Mouse (Mus musculus): ENCODE measurements around the gene Fry. TPM values are rescaled to one million over a fixed set of nuclear protein-coding genes. Genes with fewer than 3 reads are reported as not detected.
A peak's percentile ranks its signal among the peaks of the same experiment; 100 is the strongest.

The Fry gene
- polyA plus RNA-seq, 1 experiment = 78.6 TPM

- TF ChIP-seq CTCF (IDR thresholded peaks at IDR 0.05; ENCODE audit: extremely low read depth, insufficient read depth, low read length) (peak; percentile 33), POLR2A (IDR thresholded peaks at IDR 0.05; ENCODE audit: extremely low read depth, insufficient read depth, low read length) (no peak)
- no peak overlapping the region for H3K4me3 ChIP-seq (ENCODE audit: insufficient read depth, low read length)
These were observed 171.2 kb downstream of the Fry start for GRCm38 (mm10) chr5:150289611-150290010.

DNA sequence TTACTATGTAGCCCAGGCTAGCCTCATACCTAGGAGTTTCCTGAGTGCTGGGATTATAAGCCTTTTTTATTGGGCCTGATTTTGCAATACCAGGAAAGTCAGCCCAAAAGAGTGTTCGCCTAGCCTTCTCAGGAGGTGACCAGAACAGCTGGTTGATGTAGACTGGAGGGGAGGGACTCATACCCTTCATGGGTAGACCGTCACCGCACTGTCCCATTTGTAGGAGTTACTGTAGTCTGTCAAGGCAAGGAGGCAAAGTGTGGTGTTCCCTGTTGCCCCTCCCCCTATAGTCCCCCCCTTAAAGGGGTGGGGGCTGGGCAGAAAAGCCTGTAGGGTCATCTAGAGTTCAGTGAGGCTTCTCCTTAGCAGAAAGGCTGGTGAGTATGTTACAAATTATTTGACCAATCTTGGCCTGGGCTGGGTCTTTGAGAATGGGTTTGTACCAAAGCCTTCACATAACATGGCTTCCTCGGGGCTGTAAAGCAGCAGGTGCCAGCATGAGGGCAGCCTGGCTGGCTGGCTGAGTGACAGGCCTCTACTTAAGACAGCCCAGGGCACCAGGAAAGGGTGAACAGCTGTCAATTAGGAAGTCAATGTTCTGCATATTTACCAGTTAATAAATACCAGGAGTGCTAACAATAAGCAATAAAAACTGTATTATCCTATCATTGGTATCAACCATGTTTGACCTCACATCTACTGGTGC is 172.2 kb downstream of the Fry start:
- no peak for TF ChIP-seq CTCF (IDR thresholded peaks at IDR 0.05; ENCODE audit: extremely low read depth, insufficient read depth, low read length)
- no peak for TF ChIP-seq POLR2A (IDR thresholded peaks at IDR 0.05; ENCODE audit: extremely low read depth, insufficient read depth, low read length)
- Histone ChIP-seq H3K4me3 (ENCODE audit: insufficient read depth, low read length) (no peak overlapping the region), H3K4me1 (ENCODE audit: control insufficient read depth, insufficient read depth, low read length) (peaks cover 10% of the 10 kb centered on the region), H3K27ac (ENCODE audit: insufficient read depth, low read length) (no peak overlapping the region)

More at GRCm38 (mm10) chr5:150289611-150290010, 171.2 kb downstream of the Fry start:
- Histone ChIP-seq H3K4me1 (ENCODE audit: control insufficient read depth, insufficient read depth, low read length) (peaks cover 10% of the 10 kb centered on the region), H3K27ac (ENCODE audit: insufficient read depth, low read length) (no peak overlapping the region)

DNA sequence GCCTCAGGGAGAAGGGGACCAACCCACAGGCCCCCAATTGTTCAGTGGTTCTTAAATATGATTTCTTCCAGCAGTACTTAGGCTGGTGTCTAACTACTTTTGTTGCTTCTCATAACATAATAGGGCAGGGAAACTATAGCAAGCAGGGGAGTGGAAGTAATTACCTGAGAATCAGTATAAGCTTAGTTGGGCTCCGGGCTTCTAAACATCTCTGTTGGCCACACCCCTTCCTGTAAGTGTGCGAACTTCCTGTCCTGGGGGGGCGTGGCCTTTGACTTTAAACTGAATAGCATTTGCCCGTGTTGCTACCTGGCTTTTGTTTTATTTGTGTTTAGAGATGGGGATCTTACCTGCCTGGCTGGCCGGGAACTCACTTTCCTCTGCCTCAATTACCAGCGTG is 172.8 kb downstream of the Fry start:
- TF ChIP-seq POLR2A (IDR thresholded peaks at IDR 0.05; ENCODE audit: extremely low read depth, insufficient read depth, low read length) = no peak
- TF ChIP-seq CTCF (IDR thresholded peaks at IDR 0.05; ENCODE audit: extremely low read depth, insufficient read depth, low read length) = no peak
- no peak overlapping the region for H3K27ac ChIP-seq (ENCODE audit: insufficient read depth, low read length)

DNA sequence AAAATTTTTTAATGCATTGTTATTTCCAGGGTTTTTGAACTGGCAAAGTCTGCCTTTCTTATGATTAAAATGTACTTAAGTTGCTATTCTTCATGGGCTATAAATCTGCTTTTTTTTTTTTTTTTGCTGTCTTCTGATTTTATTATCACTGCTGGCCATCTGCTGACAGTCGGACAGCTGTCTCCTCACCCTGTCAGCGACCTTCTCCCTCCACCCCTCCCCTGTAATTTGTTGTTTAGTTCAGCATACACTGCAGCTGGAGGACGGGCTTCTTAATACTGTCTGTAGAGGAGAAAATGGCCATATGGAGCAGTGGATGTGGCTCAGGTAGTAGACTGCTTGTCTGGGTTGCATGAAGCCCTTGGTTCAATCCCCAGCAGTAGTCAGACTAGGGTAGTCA is 173.7 kb downstream of the Fry start:
- H3K4me1 ChIP-seq (ENCODE audit: control insufficient read depth, insufficient read depth, low read length) = peaks cover 9% of the 10 kb centered on the region
- no peak overlapping the region for H3K27ac ChIP-seq (ENCODE audit: insufficient read depth, low read length)
- no peak for TF ChIP-seq CTCF (IDR thresholded peaks at IDR 0.05; ENCODE audit: extremely low read depth, insufficient read depth, low read length)
- no peak for TF ChIP-seq POLR2A (IDR thresholded peaks at IDR 0.05; ENCODE audit: extremely low read depth, insufficient read depth, low read length)
- H3K4me3 ChIP-seq (ENCODE audit: insufficient read depth, low read length) = no peak overlapping the region

More for the DNA sequence above, 172.8 kb downstream of the Fry start:
- Histone ChIP-seq H3K4me3 (ENCODE audit: insufficient read depth, low read length) (no peak overlapping the region), H3K4me1 (ENCODE audit: control insufficient read depth, insufficient read depth, low read length) (peaks cover 10% of the 10 kb centered on the region)

DNA sequence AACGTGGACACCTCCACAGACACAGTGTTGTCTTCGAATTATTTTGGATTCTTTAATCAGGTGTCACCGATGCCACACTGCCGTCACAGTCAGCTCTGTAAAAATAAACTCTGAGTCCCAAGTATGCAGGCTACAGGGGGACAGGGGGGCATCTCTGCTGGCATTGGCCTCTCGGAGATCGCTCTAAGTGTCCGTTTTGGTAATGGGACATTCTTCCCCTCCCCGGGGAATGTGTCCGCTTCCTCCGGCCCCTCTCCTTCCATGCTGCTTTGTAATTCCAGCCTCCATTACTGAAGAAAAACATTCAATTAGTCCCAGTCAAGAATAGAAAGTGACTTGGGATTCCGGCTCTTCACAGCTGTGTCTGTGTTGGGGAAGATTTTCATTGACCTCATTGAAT is 175.9 kb downstream of the Fry start:
- Histone ChIP-seq H3K4me3 (ENCODE audit: insufficient read depth, low read length) (no peak overlapping the region), H3K27ac (ENCODE audit: insufficient read depth, low read length) (no peak overlapping the region), H3K4me1 (ENCODE audit: control insufficient read depth, insufficient read depth, low read length) (peaks cover 9% of the 10 kb centered on the region)
- TF ChIP-seq CTCF (IDR thresholded peaks at IDR 0.05; ENCODE audit: extremely low read depth, insufficient read depth, low read length) (no peak), POLR2A (IDR thresholded peaks at IDR 0.05; ENCODE audit: extremely low read depth, insufficient read depth, low read length) (no peak)

GRCm38 (mm10) chr5:150295096-150295495 is 176.7 kb downstream of the Fry start:
- Histone ChIP-seq H3K27ac (ENCODE audit: insufficient read depth, low read length) (no peak overlapping the region), H3K4me1 (ENCODE audit: control insufficient read depth, insufficient read depth, low read length) (peaks cover 10% of the 10 kb centered on the region), H3K4me3 (ENCODE audit: insufficient read depth, low read length) (no peak overlapping the region)
- TF ChIP-seq POLR2A (IDR thresholded peaks at IDR 0.05; ENCODE audit: extremely low read depth, insufficient read depth, low read length) (no peak), CTCF (IDR thresholded peaks at IDR 0.05; ENCODE audit: extremely low read depth, insufficient read depth, low read length) (no peak)

DNA sequence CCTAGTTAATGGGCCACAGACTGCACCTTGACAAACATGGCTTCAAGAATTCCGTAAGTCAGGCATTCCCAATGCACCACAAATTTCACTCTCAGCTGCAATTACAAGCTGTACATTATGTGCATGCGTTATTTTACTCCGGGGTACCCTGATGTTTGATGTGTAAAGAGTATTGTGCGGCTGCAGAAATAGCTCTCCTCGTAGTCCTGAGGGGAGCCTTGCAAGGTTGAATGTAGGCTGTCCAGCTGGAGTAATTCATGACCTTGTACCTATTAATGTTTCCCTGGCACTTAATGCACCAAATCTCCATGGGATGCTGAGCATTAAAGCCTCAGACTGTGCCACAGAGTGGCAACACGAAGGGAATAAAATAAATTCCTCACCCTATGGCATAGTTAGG is 180.5 kb downstream of the Fry start:
- no peak overlapping the region for H3K27ac ChIP-seq (ENCODE audit: insufficient read depth, low read length)
- H3K4me1 ChIP-seq (ENCODE audit: control insufficient read depth, insufficient read depth, low read length) = peaks cover 11% of the 10 kb centered on the region
- TF ChIP-seq CTCF (IDR thresholded peaks at IDR 0.05; ENCODE audit: extremely low read depth, insufficient read depth, low read length) (no peak), POLR2A (IDR thresholded peaks at IDR 0.05; ENCODE audit: extremely low read depth, insufficient read depth, low read length) (no peak)
- H3K4me3 ChIP-seq (ENCODE audit: insufficient read depth, low read length) = no peak overlapping the region

- no peak for TF ChIP-seq CTCF (IDR thresholded peaks at IDR 0.05; ENCODE audit: extremely low read depth, insufficient read depth, low read length)
- no peak for TF ChIP-seq POLR2A (IDR thresholded peaks at IDR 0.05; ENCODE audit: extremely low read depth, insufficient read depth, low read length)
- H3K4me1 ChIP-seq (ENCODE audit: control insufficient read depth, insufficient read depth, low read length) = peaks cover 9% of the 10 kb centered on the region
- H3K4me3 ChIP-seq (ENCODE audit: insufficient read depth, low read length) = no peak overlapping the region
- no peak overlapping the region for H3K27ac ChIP-seq (ENCODE audit: insufficient read depth, low read length)
These were observed 183.7 kb downstream of the Fry start for GRCm38 (mm10) chr5:150302123-150302522.

DNA sequence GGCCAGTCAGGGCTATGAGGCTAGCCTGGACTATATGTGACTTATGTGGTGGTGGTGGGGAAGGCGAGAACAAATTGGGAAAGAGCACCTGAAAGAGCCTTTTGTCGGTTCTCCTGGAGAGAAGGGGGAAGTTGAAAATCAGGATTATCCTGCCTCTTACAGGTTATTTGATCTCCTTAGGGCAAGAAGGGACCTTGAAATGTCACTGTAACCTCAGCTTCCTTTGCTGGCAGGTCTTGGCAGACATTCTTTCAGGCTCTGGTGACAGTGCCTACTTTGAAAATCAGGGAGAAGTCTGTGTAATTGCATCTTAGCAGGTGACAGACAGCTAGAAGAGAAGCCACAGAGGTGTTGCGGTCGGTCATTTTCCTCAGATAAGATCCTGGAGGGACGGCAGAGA is 184.6 kb downstream of the Fry start:
- no peak overlapping the region for H3K4me3 ChIP-seq (ENCODE audit: insufficient read depth, low read length)
- no peak for TF ChIP-seq CTCF (IDR thresholded peaks at IDR 0.05; ENCODE audit: extremely low read depth, insufficient read depth, low read length)
- TF ChIP-seq POLR2A (IDR thresholded peaks at IDR 0.05; ENCODE audit: extremely low read depth, insufficient read depth, low read length) = no peak
- no peak overlapping the region for H3K27ac ChIP-seq (ENCODE audit: insufficient read depth, low read length)
- peaks cover 12% of the 10 kb centered on the region for H3K4me1 ChIP-seq (ENCODE audit: control insufficient read depth, insufficient read depth, low read length)

- no peak for TF ChIP-seq CTCF (IDR thresholded peaks at IDR 0.05; ENCODE audit: extremely low read depth, insufficient read depth, low read length)
- TF ChIP-seq POLR2A (IDR thresholded peaks at IDR 0.05; ENCODE audit: extremely low read depth, insufficient read depth, low read length) = no peak
- Histone ChIP-seq H3K4me3 (ENCODE audit: insufficient read depth, low read length) (no peak overlapping the region), H3K27ac (ENCODE audit: insufficient read depth, low read length) (no peak overlapping the region), H3K4me1 (ENCODE audit: control insufficient read depth, insufficient read depth, low read length) (peaks cover 3% of the 10 kb centered on the region; the same call in 1 of the 2 replicates)
These were observed 188.1 kb downstream of the Fry start for GRCm38 (mm10) chr5:150306497-150306896.
